Mouse (Mus musculus): ENCODE results near the gene Agpat2. TPM values are rescaled to one million over a fixed set of nuclear protein-coding genes. Genes with fewer than 3 reads are reported as not detected.

Agpat2 gene
- polyA plus RNA-seq, 1 experiment, result 2,407 TPM

DNA sequence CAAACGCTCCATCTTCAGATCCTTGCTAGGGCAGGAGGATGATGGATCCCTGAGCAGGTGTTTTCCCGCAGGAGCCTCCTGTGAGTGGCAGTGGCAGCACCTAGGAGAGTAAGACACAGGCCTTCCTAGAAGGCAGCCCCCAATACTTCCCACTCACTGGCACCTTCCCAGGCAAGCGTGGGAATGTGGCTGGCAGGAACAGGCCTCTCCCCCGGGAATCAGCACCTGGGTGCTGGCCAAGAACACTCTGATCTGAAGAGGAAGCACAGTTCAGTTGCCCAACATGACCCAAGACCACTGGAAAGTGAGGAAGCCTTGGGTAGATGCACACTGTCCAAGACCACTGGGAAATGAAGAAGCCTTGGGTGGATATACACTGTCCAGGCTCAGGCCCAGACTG lies 49.1 kb downstream of the Agpat2 start:
- H3K4me3 ChIP-seq (ENCODE audit: insufficient read depth, low read depth, low read length), result no peak overlapping the region
- peak overlapping the region; percentile 14; the same call in 1 of the 2 replicates for H3K27ac ChIP-seq (replicated peaks; ENCODE audit: low read depth, low read length)
- H3K4me1 ChIP-seq (ENCODE audit: control insufficient read depth, insufficient read depth, insufficient read length, low read length), result peaks cover 32% of the 10 kb centered on the region

DNA sequence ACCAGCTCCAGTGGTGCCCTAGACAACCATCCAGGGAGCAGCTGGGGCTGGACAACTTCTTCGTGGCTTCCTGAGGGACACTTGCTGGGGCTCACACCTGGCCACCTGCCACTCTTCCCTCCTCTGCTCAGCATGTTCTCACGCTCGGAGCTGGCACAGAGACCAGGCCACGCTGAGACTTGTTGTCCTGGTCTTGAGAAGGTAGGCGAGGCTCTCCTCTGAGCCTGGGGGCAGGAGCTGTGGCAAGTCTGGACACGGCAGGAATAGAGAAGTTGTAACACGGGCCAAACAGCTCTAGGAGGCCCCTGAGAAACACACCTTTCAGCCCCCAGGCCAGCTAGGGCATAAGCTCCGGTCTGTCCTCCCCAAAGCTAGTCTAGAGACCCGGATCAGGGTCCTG lies 50.3 kb downstream of the Agpat2 start:
- H3K27ac ChIP-seq (replicated peaks; ENCODE audit: low read depth, low read length), result no peak overlapping the region
- H3K4me3 ChIP-seq (ENCODE audit: insufficient read depth, low read depth, low read length), result no peak overlapping the region
- H3K4me1 ChIP-seq (ENCODE audit: control insufficient read depth, insufficient read depth, insufficient read length, low read length), result peaks cover 40% of the 10 kb centered on the region

DNA sequence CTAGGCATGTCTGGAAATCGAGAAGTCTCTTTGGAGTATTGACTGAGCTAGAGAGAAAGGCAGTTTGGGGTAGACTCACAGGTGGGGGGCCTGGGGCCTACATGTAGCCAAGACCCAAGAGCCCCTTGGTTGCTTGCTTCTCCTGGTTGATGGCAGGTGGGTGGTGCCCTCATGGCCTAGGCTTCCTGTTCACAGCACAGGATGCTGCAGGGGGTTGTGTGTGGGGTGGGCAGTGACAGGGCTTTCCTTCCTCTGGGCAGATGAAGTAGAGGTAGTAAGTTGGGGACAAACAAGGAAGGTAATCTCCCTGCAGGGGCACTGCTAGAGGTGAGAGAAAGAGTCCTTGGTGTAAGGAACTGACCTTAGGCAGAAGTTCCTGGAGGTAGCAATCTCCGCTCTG lies 52.2 kb downstream of the Agpat2 start:
- Histone ChIP-seq H3K4me3 (ENCODE audit: insufficient read depth, low read depth, low read length) (no peak overlapping the region), H3K27ac (replicated peaks; ENCODE audit: low read depth, low read length) (no peak overlapping the region), H3K4me1 (ENCODE audit: control insufficient read depth, insufficient read depth, insufficient read length, low read length) (peaks cover 50% of the 10 kb centered on the region)

DNA sequence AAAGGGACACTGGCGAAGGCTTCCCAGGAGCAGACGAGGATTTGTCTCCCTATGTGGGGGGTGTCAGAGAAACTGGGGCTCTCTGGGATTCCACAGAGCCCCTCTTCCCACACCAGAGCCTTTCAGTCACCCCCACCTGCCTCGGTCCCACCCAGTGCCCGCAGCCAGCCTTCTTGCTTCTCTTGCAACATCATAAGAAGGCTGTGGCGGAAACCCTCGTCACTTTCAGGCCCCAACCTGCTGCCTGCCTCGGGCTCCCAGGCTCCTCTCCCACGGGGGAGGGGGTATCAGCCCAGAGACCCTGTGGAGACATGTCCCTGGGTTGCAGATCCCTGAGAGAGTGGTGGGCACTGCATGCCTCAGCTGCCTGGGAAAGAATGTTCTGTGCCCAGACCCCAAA lies 52.8 kb downstream of the Agpat2 start:
- Histone ChIP-seq H3K4me1 (ENCODE audit: control insufficient read depth, insufficient read depth, insufficient read length, low read length) (peaks cover 55% of the 10 kb centered on the region), H3K27ac (replicated peaks; ENCODE audit: low read depth, low read length) (no peak overlapping the region)

DNA sequence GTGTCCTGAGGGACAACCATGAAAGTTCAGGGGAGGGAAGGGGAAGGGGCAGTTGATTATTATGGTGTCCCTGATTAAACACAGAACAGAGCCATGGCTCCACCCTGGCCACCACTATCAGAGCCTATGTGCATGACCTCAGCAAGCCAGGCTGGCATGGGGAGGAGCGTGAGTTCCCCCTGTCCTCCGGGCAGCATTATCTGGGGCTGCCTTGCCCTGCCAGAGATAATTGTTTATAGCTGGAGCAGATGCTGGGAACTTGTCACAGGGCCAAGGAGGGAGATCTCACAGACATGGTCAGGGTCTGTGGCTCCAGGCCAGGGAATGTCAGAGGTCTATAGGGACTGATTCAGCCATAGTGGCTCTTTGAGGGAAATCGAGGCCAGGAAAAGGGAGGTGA lies 53.4 kb downstream of the Agpat2 start:
- Histone ChIP-seq H3K4me1 (ENCODE audit: control insufficient read depth, insufficient read depth, insufficient read length, low read length) (peaks cover 58% of the 10 kb centered on the region), H3K4me3 (ENCODE audit: insufficient read depth, low read depth, low read length) (no peak overlapping the region), H3K27ac (replicated peaks; ENCODE audit: low read depth, low read length) (no peak overlapping the region)

More for the DNA sequence above, 52.8 kb downstream of the Agpat2 start:
- H3K4me3 ChIP-seq (ENCODE audit: insufficient read depth, low read depth, low read length), result no peak overlapping the region

DNA sequence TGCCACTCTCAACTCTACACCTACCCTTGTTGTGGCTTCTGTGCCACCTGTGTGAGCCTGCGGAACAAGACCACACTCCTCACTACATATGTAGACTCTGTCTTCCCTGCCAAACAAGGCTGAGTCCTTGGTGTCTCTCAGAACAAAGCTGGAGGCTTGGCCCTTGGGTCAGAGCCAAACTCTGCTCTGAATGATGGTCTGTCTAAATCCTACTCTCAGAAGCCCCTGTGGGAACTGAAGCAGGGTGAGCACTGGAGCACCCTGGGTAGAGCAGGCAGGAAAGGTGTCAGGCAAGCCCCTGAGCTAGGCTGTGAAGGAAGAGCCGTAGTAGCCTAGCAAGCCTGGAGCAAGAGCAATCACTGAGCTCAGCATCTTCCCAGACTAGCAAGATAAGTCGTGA lies 54.0 kb downstream of the Agpat2 start:
- Histone ChIP-seq H3K4me3 (ENCODE audit: insufficient read depth, low read depth, low read length) (no peak overlapping the region), H3K27ac (replicated peaks; ENCODE audit: low read depth, low read length) (no peak overlapping the region), H3K4me1 (ENCODE audit: control insufficient read depth, insufficient read depth, insufficient read length, low read length) (peaks cover 54% of the 10 kb centered on the region)

DNA sequence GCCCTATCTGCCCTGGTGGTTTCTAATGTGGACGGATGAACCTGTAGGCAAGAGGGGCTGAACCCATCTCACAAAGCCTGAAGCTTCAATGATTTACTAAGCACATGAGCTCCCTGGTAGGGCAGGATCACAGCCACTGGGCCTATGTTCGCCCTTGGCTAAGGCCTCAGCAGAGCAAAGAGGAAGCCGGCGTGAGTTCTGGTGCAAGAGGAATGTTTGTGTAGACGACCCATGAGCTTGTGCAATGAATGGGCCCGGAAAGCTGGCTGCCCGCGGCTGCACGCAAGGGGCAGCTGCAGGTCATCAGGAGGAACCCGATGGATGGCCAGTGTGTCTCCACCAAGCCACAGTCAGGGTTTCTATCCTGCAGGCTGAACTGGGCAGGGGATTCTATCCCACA lies 54.4 kb downstream of the Agpat2 start:
- no peak overlapping the region for H3K4me3 ChIP-seq (ENCODE audit: insufficient read depth, low read depth, low read length)
- peaks cover 53% of the 10 kb centered on the region for H3K4me1 ChIP-seq (ENCODE audit: control insufficient read depth, insufficient read depth, insufficient read length, low read length)
- no peak overlapping the region for H3K27ac ChIP-seq (replicated peaks; ENCODE audit: low read depth, low read length)

DNA sequence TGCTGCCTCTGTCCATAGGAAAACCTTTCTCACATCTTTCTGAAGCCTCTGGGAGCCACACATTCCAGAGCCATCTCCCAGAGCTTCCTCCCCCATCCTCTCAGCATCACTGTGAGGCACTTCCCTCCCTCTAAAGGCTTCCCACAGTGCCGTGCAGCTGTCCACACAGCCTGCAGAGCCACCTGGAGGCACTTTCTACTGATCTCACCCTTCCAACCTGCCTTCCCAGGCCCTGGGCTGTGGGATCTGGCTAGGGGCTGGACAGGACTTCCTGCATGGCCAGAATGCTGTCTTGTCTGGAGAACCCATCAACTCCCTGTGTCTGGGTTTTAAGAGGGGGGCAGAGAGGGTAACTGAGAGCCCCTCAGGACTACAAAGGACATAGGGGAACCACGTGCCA lies 56.7 kb downstream of the Agpat2 start:
- Histone ChIP-seq H3K4me1 (ENCODE audit: control insufficient read depth, insufficient read depth, insufficient read length, low read length) (peaks cover 60% of the 10 kb centered on the region), H3K27ac (replicated peaks; ENCODE audit: low read depth, low read length) (no peak overlapping the region; the same call in 1 of the 2 replicates), H3K4me3 (ENCODE audit: insufficient read depth, low read depth, low read length) (no peak overlapping the region)

DNA sequence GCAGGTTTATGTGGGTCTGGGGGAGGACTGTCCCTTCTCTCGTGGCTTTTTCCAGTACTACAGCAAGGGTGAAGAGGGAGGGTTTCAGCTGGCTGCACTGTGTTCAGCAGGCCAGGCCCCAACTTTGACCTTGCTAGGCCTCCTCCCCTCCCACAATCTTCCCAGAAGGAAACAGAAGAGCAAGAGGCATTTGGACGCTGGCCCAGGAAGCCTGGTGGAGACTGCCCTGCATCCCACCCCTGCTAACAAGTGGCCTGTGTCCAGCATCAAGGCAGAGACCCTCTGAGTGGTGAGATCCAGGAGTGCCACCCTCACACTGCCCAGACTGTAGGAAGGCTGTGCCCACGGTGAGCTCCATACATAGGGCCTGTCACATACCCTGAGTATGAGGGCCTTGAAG lies 60.0 kb downstream of the Agpat2 start:
- H3K27ac ChIP-seq (replicated peaks; ENCODE audit: low read depth, low read length), result peak overlapping the region; percentile 66; the same call in 1 of the 2 replicates
- H3K4me1 ChIP-seq (ENCODE audit: control insufficient read depth, insufficient read depth, insufficient read length, low read length), result peaks cover 43% of the 10 kb centered on the region
- no peak overlapping the region for H3K4me3 ChIP-seq (ENCODE audit: insufficient read depth, low read depth, low read length)

DNA sequence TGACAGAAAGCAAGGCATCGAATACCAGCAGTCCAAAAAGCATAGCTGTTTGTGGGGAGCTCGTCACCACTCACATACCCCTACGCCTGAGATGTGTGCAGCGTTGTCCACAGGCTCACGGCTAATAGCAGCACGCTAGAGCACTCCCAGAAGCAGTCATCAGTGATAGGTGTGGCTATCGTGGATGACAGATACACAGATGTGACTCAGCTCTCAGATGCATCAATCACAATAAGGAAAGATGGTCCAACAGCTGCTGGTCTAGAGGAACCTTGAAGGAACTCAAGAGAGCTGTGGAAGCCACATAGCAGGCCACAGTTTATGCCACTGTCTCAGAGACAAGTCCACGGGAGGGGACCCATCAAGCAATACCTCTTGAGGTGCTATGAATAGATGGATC lies 60.4 kb downstream of the Agpat2 start:
- peaks cover 40% of the 10 kb centered on the region for H3K4me1 ChIP-seq (ENCODE audit: control insufficient read depth, insufficient read depth, insufficient read length, low read length)
- H3K4me3 ChIP-seq (ENCODE audit: insufficient read depth, low read depth, low read length), result no peak overlapping the region
- peak overlapping the region; percentile 66 for H3K27ac ChIP-seq (replicated peaks; ENCODE audit: low read depth, low read length)

DNA sequence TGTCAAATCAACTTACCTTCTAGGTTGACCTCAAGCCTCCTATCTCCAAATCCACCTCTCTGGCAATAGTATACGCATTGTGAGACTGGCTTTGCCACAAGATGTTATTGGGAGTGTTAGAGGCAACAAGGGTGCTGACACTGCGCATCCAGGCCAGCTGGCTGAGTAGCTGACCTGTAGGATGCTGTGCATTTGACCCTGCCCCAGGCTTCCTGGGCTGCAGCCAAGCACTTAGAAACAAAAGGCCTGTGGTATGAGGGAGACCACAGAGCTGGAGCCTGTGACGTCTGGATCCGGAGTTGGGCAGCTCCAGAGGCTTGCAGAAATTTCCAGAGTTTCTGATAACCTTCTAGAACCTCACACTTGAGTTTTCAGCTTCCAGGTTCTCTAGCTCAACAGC lies 61.1 kb downstream of the Agpat2 start:
- Histone ChIP-seq H3K27ac (replicated peaks; ENCODE audit: low read depth, low read length) (peak overlapping the region; percentile 66), H3K4me1 (ENCODE audit: control insufficient read depth, insufficient read depth, insufficient read length, low read length) (peaks cover 39% of the 10 kb centered on the region), H3K4me3 (ENCODE audit: insufficient read depth, low read depth, low read length) (no peak overlapping the region)

Other genes starting within 250 kb of the Agpat2 start
- gene Card9, start 243.5 kb downstream of the Agpat2 start, polyA plus RNA-seq (2012; ENCODE audit: insufficient read depth, insufficient read length, missing spikeins), result 0.79 and 3.7 TPM in 2 replicates
- gene Snapc4, start 223.8 kb downstream of the Agpat2 start, polyA plus RNA-seq (2012; ENCODE audit: insufficient read depth, insufficient read length, missing spikeins), result 3.1 and 4.5 TPM in 2 replicates
- gene Entr1, start 215.1 kb downstream of the Agpat2 start, polyA plus RNA-seq (2012; ENCODE audit: insufficient read depth, insufficient read length, missing spikeins), result 49.7 and 61.2 TPM in 2 replicates
- gene Pmpca, start 215.1 kb downstream of the Agpat2 start, polyA plus RNA-seq (2012; ENCODE audit: insufficient read depth, insufficient read length, missing spikeins), result 75.4 and 83.9 TPM in 2 replicates
- 6.7 and 7.8 TPM in 2 replicates for gene Inpp5e, start 195.2 kb downstream of the Agpat2 start, polyA plus RNA-seq (2012; ENCODE audit: insufficient read depth, insufficient read length, missing spikeins)
- 21.0 and 21.6 TPM in 2 replicates for gene Sec16a, start 159.2 kb downstream of the Agpat2 start, polyA plus RNA-seq (2012; ENCODE audit: insufficient read depth, insufficient read length, missing spikeins)
- gene Notch1, start 87.8 kb downstream of the Agpat2 start, polyA plus RNA-seq (2012; ENCODE audit: insufficient read depth, insufficient read length, missing spikeins), result 5.6 and 8.9 TPM in 2 replicates
- gene Egfl7, start 24.4 kb downstream of the Agpat2 start, polyA plus RNA-seq (2012; ENCODE audit: insufficient read depth, insufficient read length, missing spikeins), result 75.5 and 80.4 TPM in 2 replicates
- gene Gm20532, start 17.8 kb downstream of the Agpat2 start, polyA plus RNA-seq (2012; ENCODE audit: insufficient read depth, insufficient read length, missing spikeins), result not detected in 2 replicates
- 24.4 and 49.4 TPM in 2 replicates for gene Fam69b, start 24.0 kb upstream of the Agpat2 start, polyA plus RNA-seq (2012; ENCODE audit: insufficient read depth, insufficient read length, missing spikeins)
- not detected in 2 replicates for gene Lcn4, start 66.9 kb upstream of the Agpat2 start, polyA plus RNA-seq (2012; ENCODE audit: insufficient read depth, insufficient read length, missing spikeins)

All from brown adipose tissue, adult 24 weeks (tissue).